Mouse (Mus musculus): ENCODE data around the gene Mettl6. TPM values are rescaled to one million over a fixed set of nuclear protein-coding genes. Genes with fewer than 3 reads are reported as not detected.
A peak's percentile ranks its signal among the peaks of the same experiment; 100 is the strongest.
"Not testable (repeated sequence)": the region's sequence is repeated elsewhere in the genome, so short reads cannot be mapped to it uniquely, and the experiment has no call there.

Gene Mettl6
- total RNA-seq, 2 experiments from 2014 or later = 45.4 to 85.2 TPM

- ATAC-seq (replicated peaks; ENCODE audit: poor library complexity) = peak; percentile 23; the same call in 1 of the 2 replicates
These were observed 12.4 kb downstream of the Mettl6 start for GRCm38 (mm10) chr14:31482417-31482816.

- ATAC-seq (replicated peaks; ENCODE audit: poor library complexity) = no peak
These were observed 21.5 kb downstream of the Mettl6 start for GRCm38 (mm10) chr14:31473297-31473696.

- ATAC-seq (replicated peaks; ENCODE audit: poor library complexity) = peak; percentile 65
These were observed 22.3 kb downstream of the Mettl6 start for GRCm38 (mm10) chr14:31472451-31473061.

GRCm38 (mm10) chr14:31469711-31470110, 25.1 kb downstream of the Mettl6 start:
- ATAC-seq (replicated peaks; ENCODE audit: poor library complexity) = no peak

- no peak for ATAC-seq (replicated peaks; ENCODE audit: poor library complexity)
These were observed 30.7 kb downstream of the Mettl6 start for GRCm38 (mm10) chr14:31464176-31464575.

- no peak for ATAC-seq (replicated peaks; ENCODE audit: poor library complexity)
These were observed 32.0 kb downstream of the Mettl6 start for GRCm38 (mm10) chr14:31462886-31463285.

- not testable (repeated sequence) for ATAC-seq (replicated peaks; ENCODE audit: poor library complexity)
These were observed 32.6 kb downstream of the Mettl6 start for GRCm38 (mm10) chr14:31462226-31462625.

- ATAC-seq (replicated peaks; ENCODE audit: poor library complexity) = no peak
These were observed 36.8 kb downstream of the Mettl6 start for GRCm38 (mm10) chr14:31458006-31458405.

- no peak for ATAC-seq (replicated peaks; ENCODE audit: poor library complexity)
These were observed 38.6 kb downstream of the Mettl6 start for GRCm38 (mm10) chr14:31456064-31456721.

- no peak for ATAC-seq (replicated peaks; ENCODE audit: poor library complexity)
These were observed 39.8 kb downstream of the Mettl6 start for GRCm38 (mm10) chr14:31454849-31455566.

GRCm38 (mm10) chr14:31453946-31454345, 40.9 kb downstream of the Mettl6 start:
- ATAC-seq (replicated peaks; ENCODE audit: poor library complexity) = not testable (repeated sequence)

- ATAC-seq (replicated peaks; ENCODE audit: poor library complexity) = no peak
These were observed 45.8 kb downstream of the Mettl6 start for GRCm38 (mm10) chr14:31448994-31449393.

- no peak for ATAC-seq (replicated peaks; ENCODE audit: poor library complexity)
These were observed 51.2 kb downstream of the Mettl6 start for GRCm38 (mm10) chr14:31443616-31444015.

GRCm38 (mm10) chr14:31440725-31441124, 54.1 kb downstream of the Mettl6 start:
- no peak for ATAC-seq (replicated peaks; ENCODE audit: poor library complexity)

- no peak for ATAC-seq (replicated peaks; ENCODE audit: poor library complexity)
These were observed 54.6 kb downstream of the Mettl6 start for GRCm38 (mm10) chr14:31440230-31440629.

- no peak for ATAC-seq (replicated peaks; ENCODE audit: poor library complexity)
These were observed 55.6 kb downstream of the Mettl6 start for GRCm38 (mm10) chr14:31439279-31439678.

- no peak for ATAC-seq (replicated peaks; ENCODE audit: poor library complexity)
These were observed 56.9 kb downstream of the Mettl6 start for GRCm38 (mm10) chr14:31437826-31438529.

- peak; percentile 99 for ATAC-seq (replicated peaks; ENCODE audit: poor library complexity)
These were observed 58.7 kb downstream of the Mettl6 start, which contains the start of gene Sh3bp5 for GRCm38 (mm10) chr14:31435930-31436693. TSS of gene Sh3bp5 (minus strand) at chr14:31436078.

GRCm38 (mm10) chr14:31435018-31435915, 59.6 kb downstream of the Mettl6 start:
- ATAC-seq (replicated peaks; ENCODE audit: poor library complexity) = no peak
